Mouse (Mus musculus): ENCODE data around the gene Zfp764. TPM values are rescaled to one million over a fixed set of nuclear protein-coding genes. Genes with fewer than 3 reads are reported as not detected.
"Not testable (repeated sequence)": the region's sequence is repeated elsewhere in the genome, so short reads cannot be mapped to it uniquely, and the experiment has no call there.

Zfp764 gene
- polyA plus RNA-seq, 1 experiment from 2014 or later, result 5.9 TPM

GRCm38 (mm10) chr7:127425911-127426310 is 19.3 kb upstream of the Zfp764 start:
- no peak overlapping the region for H3K9ac ChIP-seq (replicated peaks; ENCODE audit: low read depth, low read length)
- H3K27ac ChIP-seq (ENCODE audit: low read length), result no peak overlapping the region
- ATAC-seq, result no peak
- peaks cover 9% of the 10 kb centered on the region for H3K27me3 ChIP-seq (replicated peaks; ENCODE audit: control insufficient read depth, insufficient read depth, low read length)
- H3K9me3 ChIP-seq (ENCODE audit: control insufficient read depth, low read length), result no peaks in the 10 kb centered on the region
- H3K4me1 ChIP-seq (replicated peaks; ENCODE audit: control insufficient read depth, insufficient read depth, low read length), result peaks cover 11% of the 10 kb centered on the region
- H3K4me3 ChIP-seq (replicated peaks; ENCODE audit: low read length), result no peak overlapping the region
- H3K36me3 ChIP-seq (ENCODE audit: control insufficient read depth, insufficient read depth), result no peaks in the 10 kb centered on the region
- H3K4me2 ChIP-seq (ENCODE audit: low read length), result no peak overlapping the region
- WGBS, result 86% methylated on average over 2 of the region's 2 CpGs

- no peak for ATAC-seq
- WGBS, result 90% methylated on average over 3 of the region's 3 CpGs
- no peak overlapping the region for H3K4me3 ChIP-seq (replicated peaks; ENCODE audit: low read length)
- H3K27me3 ChIP-seq (replicated peaks; ENCODE audit: control insufficient read depth, insufficient read depth, low read length), result peaks cover 9% of the 10 kb centered on the region
- no peak overlapping the region for H3K4me2 ChIP-seq (ENCODE audit: low read length)
- no peak overlapping the region for H3K9ac ChIP-seq (replicated peaks; ENCODE audit: low read depth, low read length)
- H3K9me3 ChIP-seq (ENCODE audit: control insufficient read depth, low read length), result no peaks in the 10 kb centered on the region
- H3K27ac ChIP-seq (ENCODE audit: low read length), result no peak overlapping the region
- H3K36me3 ChIP-seq (ENCODE audit: control insufficient read depth, insufficient read depth), result no peaks in the 10 kb centered on the region
- peaks cover 14% of the 10 kb centered on the region for H3K4me1 ChIP-seq (replicated peaks; ENCODE audit: control insufficient read depth, insufficient read depth, low read length)
These were observed 18.7 kb upstream of the Zfp764 start for GRCm38 (mm10) chr7:127425291-127425690.

GRCm38 (mm10) chr7:127422247-127422646 is 15.6 kb upstream of the Zfp764 start:
- peak overlapping the region; percentile 93 for H3K9ac ChIP-seq (replicated peaks; ENCODE audit: low read depth, low read length)
- H3K27ac ChIP-seq (ENCODE audit: low read length), result peak overlapping the region; percentile 12; the same call in 1 of the 2 replicates
- peak overlapping the region; percentile 89 for H3K4me2 ChIP-seq (ENCODE audit: low read length)
- 1% methylated on average over 15 of the region's 15 CpGs for WGBS
- no peaks in the 10 kb centered on the region for H3K36me3 ChIP-seq (ENCODE audit: control insufficient read depth, insufficient read depth)
- peak overlapping the region; percentile 75 for H3K4me3 ChIP-seq (replicated peaks; ENCODE audit: low read length)
- peak; percentile 87 for ATAC-seq
- peaks cover 7% of the 10 kb centered on the region for H3K27me3 ChIP-seq (replicated peaks; ENCODE audit: control insufficient read depth, insufficient read depth, low read length)
- no peaks in the 10 kb centered on the region for H3K9me3 ChIP-seq (ENCODE audit: control insufficient read depth, low read length)
- peaks cover 14% of the 10 kb centered on the region for H3K4me1 ChIP-seq (replicated peaks; ENCODE audit: control insufficient read depth, insufficient read depth, low read length)

- ATAC-seq, result peak; percentile 99
- H3K4me3 ChIP-seq (replicated peaks; ENCODE audit: low read length), result peak within 1 kb of the TSS; percentile 75
- H3K27me3 ChIP-seq (replicated peaks; ENCODE audit: control insufficient read depth, insufficient read depth, low read length), result peaks cover 7% of the 10 kb centered on the region
- WGBS, result 1% methylated on average over 48 of the region's 48 CpGs
- peak within 1 kb of the TSS; percentile 93 for H3K9ac ChIP-seq (replicated peaks; ENCODE audit: low read depth, low read length)
- no peaks in the 10 kb centered on the region for H3K36me3 ChIP-seq (ENCODE audit: control insufficient read depth, insufficient read depth)
- no peaks in the 10 kb centered on the region for H3K9me3 ChIP-seq (ENCODE audit: control insufficient read depth, low read length)
- peak within 1 kb of the TSS; percentile 60; the same call in 1 of the 2 replicates for H3K27ac ChIP-seq (ENCODE audit: low read length)
- peaks cover 14% of the 10 kb centered on the region for H3K4me1 ChIP-seq (replicated peaks; ENCODE audit: control insufficient read depth, insufficient read depth, low read length)
- H3K4me2 ChIP-seq (ENCODE audit: low read length), result peak within 1 kb of the TSS; percentile 89
These were observed 15.0 kb upstream of the Zfp764 start, which contains the start of gene Zfp688 for GRCm38 (mm10) chr7:127421388-127422191. Zfp688 (minus strand) TSS chr7:127422068.

GRCm38 (mm10) chr7:127411418-127411817 is 4.8 kb upstream of the Zfp764 start:
- H3K27me3 ChIP-seq (replicated peaks; ENCODE audit: control insufficient read depth, insufficient read depth, low read length), result no peaks in the 10 kb centered on the region
- H3K4me1 ChIP-seq (replicated peaks; ENCODE audit: control insufficient read depth, insufficient read depth, low read length), result 0 out of 2 replicates have a peak, but pooled peaks cover 2% of the 10 kb centered on the region
- H3K9me3 ChIP-seq (ENCODE audit: control insufficient read depth, low read length), result no peaks in the 10 kb centered on the region
- no peak overlapping the region for H3K9ac ChIP-seq (replicated peaks; ENCODE audit: low read depth, low read length)
- no peak overlapping the region for H3K4me3 ChIP-seq (replicated peaks; ENCODE audit: low read length)
- H3K27ac ChIP-seq (ENCODE audit: low read length), result no peak overlapping the region
- 70% methylated on average over 2 of the region's 2 CpGs for WGBS
- no peak overlapping the region for H3K4me2 ChIP-seq (ENCODE audit: low read length)
- H3K36me3 ChIP-seq (ENCODE audit: control insufficient read depth, insufficient read depth), result no peaks in the 10 kb centered on the region
- no peak for ATAC-seq

GRCm38 (mm10) chr7:127404101-127404500 is 2.5 kb downstream of the Zfp764 start:
- WGBS, result 94% methylated on average over 6 of the region's 6 CpGs
- not testable (repeated sequence) for H3K4me3 ChIP-seq (replicated peaks; ENCODE audit: low read length); H3K27ac ChIP-seq (ENCODE audit: low read length); H3K4me1 ChIP-seq (replicated peaks; ENCODE audit: control insufficient read depth, insufficient read depth, low read length); H3K9ac ChIP-seq (replicated peaks; ENCODE audit: low read depth, low read length); H3K9me3 ChIP-seq (ENCODE audit: control insufficient read depth, low read length); ATAC-seq; H3K36me3 ChIP-seq (ENCODE audit: control insufficient read depth, insufficient read depth); H3K27me3 ChIP-seq (replicated peaks; ENCODE audit: control insufficient read depth, insufficient read depth, low read length); H3K4me2 ChIP-seq (ENCODE audit: low read length)

GRCm38 (mm10) chr7:127402980-127403379 is 3.6 kb downstream of the Zfp764 start:
- no peak overlapping the region for H3K4me3 ChIP-seq (replicated peaks; ENCODE audit: low read length)
- no peaks in the 10 kb centered on the region for H3K9me3 ChIP-seq (ENCODE audit: control insufficient read depth, low read length)
- H3K4me1 ChIP-seq (replicated peaks; ENCODE audit: control insufficient read depth, insufficient read depth, low read length), result 0 out of 2 replicates have a peak, but pooled peaks cover 7% of the 10 kb centered on the region
- H3K36me3 ChIP-seq (ENCODE audit: control insufficient read depth, insufficient read depth), result peaks cover 2% of the 10 kb centered on the region; the same call in 1 of the 2 replicates
- no peak overlapping the region for H3K27ac ChIP-seq (ENCODE audit: low read length)
- no peak overlapping the region for H3K4me2 ChIP-seq (ENCODE audit: low read length)
- H3K9ac ChIP-seq (replicated peaks; ENCODE audit: low read depth, low read length), result no peak overlapping the region
- ATAC-seq, result no peak
- WGBS, result 41% methylated on average over 2 of the region's 2 CpGs
- H3K27me3 ChIP-seq (replicated peaks; ENCODE audit: control insufficient read depth, insufficient read depth, low read length), result no peaks in the 10 kb centered on the region

- 62% methylated on average over 3 of the region's 3 CpGs for WGBS
- H3K27ac ChIP-seq (ENCODE audit: low read length), result no peak overlapping the region
- H3K9ac ChIP-seq (replicated peaks; ENCODE audit: low read depth, low read length), result no peak overlapping the region
- no peak overlapping the region for H3K4me3 ChIP-seq (replicated peaks; ENCODE audit: low read length)
- no peaks in the 10 kb centered on the region for H3K4me1 ChIP-seq (replicated peaks; ENCODE audit: control insufficient read depth, insufficient read depth, low read length)
- H3K9me3 ChIP-seq (ENCODE audit: control insufficient read depth, low read length), result no peaks in the 10 kb centered on the region
- ATAC-seq, result no peak
- peaks cover 2% of the 10 kb centered on the region; the same call in 1 of the 2 replicates for H3K36me3 ChIP-seq (ENCODE audit: control insufficient read depth, insufficient read depth)
- H3K27me3 ChIP-seq (replicated peaks; ENCODE audit: control insufficient read depth, insufficient read depth, low read length), result 0 out of 2 replicates have a peak, but pooled peaks cover 3% of the 10 kb centered on the region
- no peak overlapping the region for H3K4me2 ChIP-seq (ENCODE audit: low read length)
These were observed 6.3 kb downstream of the Zfp764 start for GRCm38 (mm10) chr7:127400355-127400754.

GRCm38 (mm10) chr7:127393944-127394333 is 12.7 kb downstream of the Zfp764 start:
- no peaks in the 10 kb centered on the region for H3K9me3 ChIP-seq (ENCODE audit: control insufficient read depth, low read length)
- H3K4me2 ChIP-seq (ENCODE audit: low read length), result peak overlapping the region; percentile 86
- H3K36me3 ChIP-seq (ENCODE audit: control insufficient read depth, insufficient read depth), result no peaks in the 10 kb centered on the region
- H3K9ac ChIP-seq (replicated peaks; ENCODE audit: low read depth, low read length), result peak overlapping the region; percentile 91
- H3K27me3 ChIP-seq (replicated peaks; ENCODE audit: control insufficient read depth, insufficient read depth, low read length), result 0 out of 2 replicates have a peak, but pooled peaks cover 3% of the 10 kb centered on the region
- H3K4me1 ChIP-seq (replicated peaks; ENCODE audit: control insufficient read depth, insufficient read depth, low read length), result peaks cover 16% of the 10 kb centered on the region
- peak overlapping the region; percentile 70 for H3K4me3 ChIP-seq (replicated peaks; ENCODE audit: low read length)
- peak; percentile 36; the same call in 1 of the 2 replicates for ATAC-seq
- peak overlapping the region; percentile 78 for H3K27ac ChIP-seq (ENCODE audit: low read length)
- 22% methylated on average over 7 of the region's 7 CpGs for WGBS
